Mouse (Mus musculus): Measurements from ENCODE around the gene Arid5b. TPM values are rescaled to one million over a fixed set of nuclear protein-coding genes. Genes with fewer than 3 reads are reported as not detected.

Gene Arid5b
- total and polyA plus RNA-seq, 2 experiments from 2014 or later, result 13.3 to 13.6 TPM

DNA sequence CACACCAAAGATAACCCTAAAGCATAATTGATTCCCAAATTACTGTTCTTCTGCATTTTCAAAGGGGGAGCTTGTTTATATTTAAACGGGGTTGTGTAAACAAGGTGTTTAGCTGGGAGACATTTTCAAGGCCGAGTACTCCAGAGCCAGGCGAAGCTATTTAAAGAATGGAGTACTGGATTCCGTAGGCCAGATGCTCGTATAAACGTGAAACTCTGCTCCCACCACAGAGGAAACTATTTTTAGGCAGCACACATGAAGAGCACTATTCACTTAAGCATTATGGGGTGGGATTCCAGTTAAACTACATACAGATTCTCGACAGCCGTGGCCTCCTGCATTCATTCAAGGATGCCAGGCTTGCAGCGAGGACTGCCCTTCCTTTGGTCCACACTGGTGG is 59.2 kb downstream of the Arid5b start:
- Histone ChIP-seq H3K9me3 (ENCODE audit: low read length) (no peaks in the 10 kb centered on the region), H3K4me2 (ENCODE audit: low read depth, low read length, poor library complexity, severe bottlenecking) (no peak overlapping the region), H3K36me3 (ENCODE audit: insufficient read depth, low read length) (0 out of 2 replicates have a peak, but pooled peaks cover 3% of the 10 kb centered on the region), H3K4me3 (ENCODE audit: low read depth, low read length) (no peak overlapping the region), H3K4me1 (ENCODE audit: insufficient read depth, low read length) (no peaks in the 10 kb centered on the region), H3K27ac (ENCODE audit: low read depth, low read length) (no peak overlapping the region), H3K9ac (replicated peaks; ENCODE audit: low read length, poor library complexity, severe bottlenecking) (no peak overlapping the region), H3K27me3 (ENCODE audit: insufficient read depth, low read length) (no peaks in the 10 kb centered on the region)
- 78% methylated on average over 9 of the region's 9 CpGs for WGBS
- no peak for ATAC-seq (ENCODE audit: low FRiP score)
- no peak for DNase-seq (ENCODE audit: low spot score)
- no peak for TF ChIP-seq CTCF (IDR thresholded peaks at IDR 0.05)

DNA sequence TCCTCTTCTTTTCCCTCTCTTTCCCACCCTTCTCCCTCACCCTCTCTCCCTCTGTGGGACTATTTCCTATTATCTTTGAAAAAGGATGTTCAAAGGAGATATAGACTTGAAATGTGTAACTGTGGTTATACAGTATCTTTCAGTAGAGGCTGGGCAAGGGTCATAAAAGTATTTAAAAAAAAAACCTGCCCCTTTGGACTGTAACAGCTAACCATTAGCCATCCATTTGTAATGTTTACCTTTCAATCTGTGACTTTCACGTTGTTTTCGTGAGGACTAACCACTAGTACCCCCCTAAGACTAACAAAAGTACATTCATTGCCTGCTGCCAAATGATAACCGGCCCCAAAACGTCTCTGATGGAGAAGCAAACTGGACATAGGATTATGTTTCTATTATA is 59.9 kb downstream of the Arid5b start:
- Histone ChIP-seq H3K36me3 (ENCODE audit: insufficient read depth, low read length) (0 out of 2 replicates have a peak, but pooled peaks cover 3% of the 10 kb centered on the region), H3K27me3 (ENCODE audit: insufficient read depth, low read length) (no peaks in the 10 kb centered on the region), H3K4me3 (ENCODE audit: low read depth, low read length) (no peak overlapping the region), H3K9ac (replicated peaks; ENCODE audit: low read length, poor library complexity, severe bottlenecking) (no peak overlapping the region), H3K27ac (ENCODE audit: low read depth, low read length) (no peak overlapping the region), H3K4me2 (ENCODE audit: low read depth, low read length, poor library complexity, severe bottlenecking) (no peak overlapping the region), H3K9me3 (ENCODE audit: low read length) (no peaks in the 10 kb centered on the region), H3K4me1 (ENCODE audit: insufficient read depth, low read length) (no peaks in the 10 kb centered on the region)
- no peak for TF ChIP-seq CTCF (IDR thresholded peaks at IDR 0.05)
- no peak for ATAC-seq (ENCODE audit: low FRiP score)
- no peak for DNase-seq (ENCODE audit: low spot score)
- WGBS, result 88% methylated on average over 4 of the region's 4 CpGs

DNA sequence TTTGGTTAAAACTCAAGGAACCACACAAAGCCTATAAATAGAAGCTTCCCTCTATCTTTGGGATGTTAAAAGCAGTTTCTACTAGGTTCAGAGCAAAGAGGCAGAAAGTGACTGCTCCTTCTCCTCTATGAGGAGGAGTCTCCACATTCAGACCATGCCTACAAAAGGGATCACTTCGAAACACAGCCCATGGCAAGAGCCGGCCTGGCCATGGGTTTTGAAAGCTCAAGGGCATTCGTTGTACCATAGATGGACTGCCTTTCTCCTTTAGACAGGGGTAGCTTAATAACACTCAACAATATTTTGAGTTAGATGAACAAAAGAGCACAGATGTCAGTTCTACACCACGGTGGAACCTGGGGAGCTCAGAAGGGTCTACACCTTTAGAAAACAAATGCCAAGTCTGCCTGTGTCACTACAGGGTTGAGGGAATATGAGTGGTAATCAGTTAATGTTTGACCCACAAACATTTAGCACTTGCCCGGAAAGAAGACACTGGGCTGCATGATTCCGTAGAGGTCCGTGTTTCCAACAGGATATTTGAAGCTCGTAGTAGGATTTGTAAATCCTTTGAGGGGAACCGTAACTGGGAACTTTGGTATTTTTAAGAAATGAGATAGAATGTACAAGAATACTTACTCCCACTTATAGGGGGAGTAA is 63.6 kb downstream of the Arid5b start:
- no peak for DNase-seq (ENCODE audit: low spot score)
- TF ChIP-seq CTCF (IDR thresholded peaks at IDR 0.05), result no peak
- Histone ChIP-seq H3K27me3 (ENCODE audit: insufficient read depth, low read length) (no peaks in the 10 kb centered on the region), H3K27ac (ENCODE audit: low read depth, low read length) (no peak overlapping the region), H3K4me2 (ENCODE audit: low read depth, low read length, poor library complexity, severe bottlenecking) (no peak overlapping the region), H3K9me3 (ENCODE audit: low read length) (no peaks in the 10 kb centered on the region), H3K36me3 (ENCODE audit: insufficient read depth, low read length) (0 out of 2 replicates have a peak, but pooled peaks cover 3% of the 10 kb centered on the region), H3K9ac (replicated peaks; ENCODE audit: low read length, poor library complexity, severe bottlenecking) (no peak overlapping the region), H3K4me3 (ENCODE audit: low read depth, low read length) (no peak overlapping the region), H3K4me1 (ENCODE audit: insufficient read depth, low read length) (no peaks in the 10 kb centered on the region)
- WGBS, result 95% methylated on average over 9 of the region's 9 CpGs
- ATAC-seq (ENCODE audit: low FRiP score), result no peak

DNA sequence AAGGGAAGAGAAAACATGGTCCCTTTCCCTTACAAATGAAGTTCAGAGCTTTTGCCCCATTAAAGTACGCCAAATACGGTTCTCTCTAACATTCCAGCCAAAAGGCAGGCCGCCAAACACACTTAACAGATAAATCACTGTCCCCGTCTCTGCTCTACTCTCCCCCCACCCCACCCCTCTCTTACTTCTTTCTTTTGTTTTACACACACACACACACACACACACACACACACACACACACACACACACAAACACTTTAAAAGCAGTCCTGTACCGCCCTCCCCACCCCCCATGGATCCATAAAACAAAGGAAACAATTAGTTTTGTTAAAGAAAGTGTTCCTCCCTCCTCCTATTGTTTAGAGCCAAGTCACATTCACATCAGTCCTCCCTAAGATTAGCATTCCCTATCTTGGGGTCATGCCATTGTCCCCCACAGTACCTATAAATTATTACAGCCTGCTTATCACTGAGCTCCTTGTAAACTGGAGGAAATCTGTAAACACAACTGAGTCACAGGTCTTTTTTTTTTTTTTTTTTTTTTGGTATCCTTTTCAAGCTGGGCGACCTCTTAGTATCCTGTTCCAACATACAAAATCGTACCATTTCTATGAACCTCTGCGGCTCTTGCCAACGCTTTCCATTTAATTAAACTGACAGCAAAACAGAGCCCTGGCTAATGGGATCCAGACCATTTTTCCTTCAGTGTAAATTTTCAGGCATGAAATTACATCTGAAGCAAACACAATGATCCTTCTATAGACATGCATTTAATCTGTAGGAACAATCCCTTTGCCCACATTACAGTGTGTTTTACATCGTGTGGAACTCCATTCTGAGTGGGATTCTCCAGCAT is 66.3 kb downstream of the Arid5b start:
- no peak for TF ChIP-seq CTCF (IDR thresholded peaks at IDR 0.05)
- Histone ChIP-seq H3K9ac (replicated peaks; ENCODE audit: low read length, poor library complexity, severe bottlenecking) (no peak overlapping the region), H3K36me3 (ENCODE audit: insufficient read depth, low read length) (0 out of 2 replicates have a peak, but pooled peaks cover 3% of the 10 kb centered on the region), H3K27ac (ENCODE audit: low read depth, low read length) (no peak overlapping the region), H3K9me3 (ENCODE audit: low read length) (no peaks in the 10 kb centered on the region), H3K4me2 (ENCODE audit: low read depth, low read length, poor library complexity, severe bottlenecking) (no peak overlapping the region), H3K4me3 (ENCODE audit: low read depth, low read length) (no peak overlapping the region), H3K4me1 (ENCODE audit: insufficient read depth, low read length) (peaks cover 2% of the 10 kb centered on the region; the same call in 1 of the 2 replicates), H3K27me3 (ENCODE audit: insufficient read depth, low read length) (no peaks in the 10 kb centered on the region)
- no peak for ATAC-seq (ENCODE audit: low FRiP score)
- peak; percentile 60 for DNase-seq (ENCODE audit: low spot score)
- WGBS, result 28% methylated on average over 10 of the region's 10 CpGs

DNA sequence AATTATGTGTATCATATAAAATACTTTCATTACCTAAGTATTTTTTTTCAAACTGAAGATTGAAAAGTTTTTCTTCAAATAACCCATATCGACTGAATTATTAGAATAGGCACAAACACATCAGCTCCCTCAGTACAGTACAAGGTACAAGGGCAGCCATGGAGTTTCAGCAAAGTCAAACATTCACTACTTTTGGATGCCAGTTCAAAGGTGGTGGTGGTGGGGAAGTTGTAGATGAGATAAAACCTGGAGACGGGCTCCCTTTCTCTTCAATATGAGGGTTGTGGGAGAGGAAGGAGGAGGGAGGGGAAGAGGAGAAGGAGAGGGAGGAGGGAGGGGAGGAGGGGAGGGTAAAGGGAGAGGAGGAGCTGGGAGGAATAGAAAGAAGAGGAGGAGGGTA is 67.0 kb downstream of the Arid5b start:
- 52% methylated on average over 2 of the region's 2 CpGs for WGBS
- no peak for DNase-seq (ENCODE audit: low spot score)
- H3K27me3 ChIP-seq (ENCODE audit: insufficient read depth, low read length), result no peaks in the 10 kb centered on the region
- H3K36me3 ChIP-seq (ENCODE audit: insufficient read depth, low read length), result 0 out of 2 replicates have a peak, but pooled peaks cover 3% of the 10 kb centered on the region
- H3K4me1 ChIP-seq (ENCODE audit: insufficient read depth, low read length), result peaks cover 2% of the 10 kb centered on the region; the same call in 1 of the 2 replicates
- no peak overlapping the region for H3K4me2 ChIP-seq (ENCODE audit: low read depth, low read length, poor library complexity, severe bottlenecking)
- no peak overlapping the region for H3K9ac ChIP-seq (replicated peaks; ENCODE audit: low read length, poor library complexity, severe bottlenecking)
- ATAC-seq (ENCODE audit: low FRiP score), result no peak
- no peaks in the 10 kb centered on the region for H3K9me3 ChIP-seq (ENCODE audit: low read length)
- TF ChIP-seq CTCF (IDR thresholded peaks at IDR 0.05), result no peak
- H3K4me3 ChIP-seq (ENCODE audit: low read depth, low read length), result no peak overlapping the region
- H3K27ac ChIP-seq (ENCODE audit: low read depth, low read length), result no peak overlapping the region
